Mouse (Mus musculus) limb, embryonic 10.5 days (tissue): ENCODE measurements around the gene Adra2a. TPM values are rescaled to one million over a fixed set of nuclear protein-coding genes. Genes with fewer than 3 reads are reported as not detected.

Source experiments
- DNase-seq: peaks from one replicate; pipeline ENCODE4 v3.0.0-alpha.2; 2017; ENCODE audit warnings: low spot score
- H3K27ac ChIP-seq: fragments of 300-500 bp; sonication (generic); 2 replicates; pipeline ENCODE4 v1.5.1; 2016; ENCODE audit warnings: mild to moderate bottlenecking
- H3K27me3 ChIP-seq: fragments of 300-500 bp; sonication (generic); 2 replicates; pipeline ENCODE4 v1.6.1; 2016; ENCODE audit warnings: low read depth, mild to moderate bottlenecking; ENCODE audit not compliant: poor library complexity, severe bottlenecking
- H3K36me3 ChIP-seq: fragments of 300-500 bp; sonication (generic); 2 replicates; pipeline ENCODE4 v1.6.1; 2016; ENCODE audit warnings: mild to moderate bottlenecking, moderate library complexity
- H3K4me1 ChIP-seq: fragments of 300-500 bp; sonication (generic); 2 replicates; pipeline ENCODE4 v1.6.1; 2016
- H3K4me3 ChIP-seq: fragments of 300-500 bp; sonication (generic); 2 replicates; pipeline ENCODE4 v1.5.1; 2016; ENCODE audit warnings: mild to moderate bottlenecking, moderate library complexity
- H3K9me3 ChIP-seq: fragments of 300-500 bp; sonication (generic); replicated peaks from 2 replicates; pipeline ENCODE4 v1.6.1; 2016; ENCODE audit warnings: mild to moderate bottlenecking
- WGBS: fragments of 180-500 bp; shearing (Covaris S2); methylation state at CpG from one replicate; pipeline ENCODE4 v1.1.7; 2016; 5-methylcytosine and 5-hydroxymethylcytosine counted together
- polyA plus RNA-seq: library from polyadenylated mRNA; unstranded; fragments of >200 nt; fragmentation: Nextera tagmentation; extraction: Ambion mirVana; gene quantifications from 2 replicates; pipeline ENCODE4 v1.2.1, GENCODE M21; 2016

Gene Adra2a
- polyA plus RNA-seq, 1 experiment from 2014 or later = not detected

- H3K4me1 ChIP-seq = peaks cover 38% of the 10 kb centered on the region
- DNase-seq = peak; percentile 55
- H3K27me3 ChIP-seq = peaks cover 82% of the 10 kb centered on the region
- peak overlapping the region; percentile 56; the same call in 1 of the 2 replicates for H3K27ac ChIP-seq
- WGBS = under 1% methylated on average over 46 of the region's 46 CpGs
- H3K9me3 ChIP-seq = no peaks in the 10 kb centered on the region
- H3K36me3 ChIP-seq = no peaks in the 10 kb centered on the region
- H3K4me3 ChIP-seq = peak overlapping the region; percentile 63
Measured at GRCm38 (mm10) chr19:54046684-54047070, 2.7 kb downstream of the Adra2a start.

- H3K9me3 ChIP-seq = no peaks in the 10 kb centered on the region
- peak; percentile 48 for DNase-seq
- peaks cover 87% of the 10 kb centered on the region for H3K27me3 ChIP-seq
- peak overlapping the region; percentile 63 for H3K4me3 ChIP-seq
- peaks cover 38% of the 10 kb centered on the region for H3K4me1 ChIP-seq
- WGBS = under 1% methylated on average over 27 of the region's 27 CpGs
- no peak overlapping the region for H3K27ac ChIP-seq
- no peaks in the 10 kb centered on the region for H3K36me3 ChIP-seq
Measured at GRCm38 (mm10) chr19:54047386-54048050, 3.6 kb downstream of the Adra2a start.

GRCm38 (mm10) chr19:54048161-54048885 is 4.4 kb downstream of the Adra2a start:
- peak; percentile 31 for DNase-seq
- Histone ChIP-seq H3K4me1 (peaks cover 38% of the 10 kb centered on the region), H3K27me3 (peaks cover 83% of the 10 kb centered on the region), H3K27ac (no peak overlapping the region), H3K9me3 (no peaks in the 10 kb centered on the region), H3K36me3 (no peaks in the 10 kb centered on the region), H3K4me3 (no peak overlapping the region)
- 4% methylated on average over 13 of the region's 13 CpGs for whole genome bisulfite sequencing

DNA sequence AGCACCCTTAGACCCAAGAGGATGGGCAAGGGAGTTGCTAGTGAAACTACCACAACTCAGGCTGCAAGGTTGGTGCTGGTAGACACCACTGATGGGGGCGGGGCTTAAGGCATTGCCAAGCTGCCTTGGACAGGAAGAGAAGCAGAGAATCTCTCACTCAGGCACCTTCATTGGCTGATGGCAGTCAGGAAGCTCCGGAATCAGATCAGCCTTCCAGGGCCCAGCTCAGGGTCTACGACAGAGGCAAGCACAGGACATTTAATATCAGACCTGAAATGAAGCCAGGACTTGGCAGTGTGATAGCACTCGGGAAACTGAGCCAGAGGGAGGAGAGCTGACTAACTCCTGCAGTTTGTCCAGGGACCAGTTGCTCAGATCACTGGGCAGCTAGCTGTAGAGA is 7.7 kb downstream of the Adra2a start:
- H3K36me3 ChIP-seq = no peaks in the 10 kb centered on the region
- peaks cover 55% of the 10 kb centered on the region for H3K27me3 ChIP-seq
- H3K27ac ChIP-seq = no peak overlapping the region
- DNase-seq = no peak
- WGBS = 74% methylated on average over 4 of the region's 4 CpGs
- H3K4me1 ChIP-seq = peaks cover 15% of the 10 kb centered on the region
- no peaks in the 10 kb centered on the region for H3K9me3 ChIP-seq
- H3K4me3 ChIP-seq = no peak overlapping the region

DNA sequence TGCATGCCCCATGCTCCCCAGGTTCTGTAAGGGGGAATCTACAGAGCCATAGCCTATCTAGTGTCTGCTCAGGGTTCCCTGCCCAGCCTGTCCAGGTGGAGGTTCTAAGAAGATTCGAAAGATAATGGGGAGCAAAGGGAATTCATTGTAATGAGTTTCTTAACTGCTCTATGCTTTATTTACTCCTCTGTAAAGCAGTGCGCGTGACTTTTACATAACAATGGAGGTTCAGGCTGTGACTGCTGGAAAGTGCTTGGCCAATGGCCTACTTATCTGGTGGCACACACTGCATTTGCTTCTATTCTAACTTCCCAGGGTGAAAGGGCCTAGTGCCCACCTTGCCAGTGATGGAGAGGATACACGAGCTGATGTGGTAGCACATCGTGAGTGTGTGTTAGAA is 11.9 kb downstream of the Adra2a start:
- no peak overlapping the region for H3K27ac ChIP-seq
- H3K4me3 ChIP-seq = no peak overlapping the region
- peaks cover 14% of the 10 kb centered on the region; the same call in 1 of the 2 replicates for H3K27me3 ChIP-seq
- 72% methylated on average over 5 of the region's 5 CpGs for WGBS
- no peak for DNase-seq
- no peaks in the 10 kb centered on the region for H3K36me3 ChIP-seq
- no peaks in the 10 kb centered on the region for H3K4me1 ChIP-seq
- H3K9me3 ChIP-seq = no peaks in the 10 kb centered on the region

DNA sequence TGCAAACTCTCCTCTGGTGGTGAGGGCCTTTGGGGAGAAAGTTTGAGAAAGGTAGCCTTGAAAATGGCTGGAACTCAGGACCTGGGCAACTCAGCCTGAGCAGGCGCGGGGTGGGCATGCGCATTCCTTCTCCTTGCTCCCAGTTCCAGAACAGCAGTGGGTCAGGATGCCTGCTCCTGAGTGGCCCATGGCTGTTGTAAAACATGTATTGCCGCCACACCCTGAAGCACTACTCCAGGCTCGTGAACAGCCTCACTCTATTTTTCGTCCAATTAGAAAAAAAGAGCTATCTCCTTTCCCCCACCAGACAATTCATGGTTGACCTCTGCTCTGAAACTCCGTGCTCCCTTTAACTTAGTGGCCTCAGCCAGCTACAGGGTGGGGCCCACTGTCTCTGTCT is 24.5 kb downstream of the Adra2a start:
- H3K4me1 ChIP-seq = no peaks in the 10 kb centered on the region
- H3K27me3 ChIP-seq = no peaks in the 10 kb centered on the region
- H3K9me3 ChIP-seq = no peaks in the 10 kb centered on the region
- no peak for DNase-seq
- 83% methylated on average over 7 of the region's 7 CpGs for WGBS
- H3K27ac ChIP-seq = no peak overlapping the region
- no peaks in the 10 kb centered on the region for H3K36me3 ChIP-seq
- no peak overlapping the region for H3K4me3 ChIP-seq

DNA sequence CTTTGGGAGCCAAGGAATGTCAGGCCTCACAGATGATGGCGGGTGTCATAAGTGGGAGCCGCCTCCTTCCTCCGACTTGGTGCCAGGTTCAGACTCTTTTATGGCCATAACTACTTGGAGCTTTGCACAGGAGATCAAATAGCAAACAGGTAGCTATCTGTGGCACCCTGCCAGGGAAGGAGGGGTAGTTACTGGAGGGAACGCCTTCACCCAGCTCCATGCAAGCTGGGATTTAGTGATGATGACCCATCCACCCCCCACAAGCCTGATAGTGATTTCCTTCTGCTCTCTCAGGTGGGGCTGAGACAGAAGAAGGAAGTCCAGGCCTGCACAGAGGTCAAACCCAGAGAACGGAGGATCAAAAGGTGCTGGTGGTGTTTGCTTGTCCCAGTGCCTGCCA is 26.6 kb downstream of the Adra2a start:
- Histone ChIP-seq H3K9me3 (no peaks in the 10 kb centered on the region), H3K4me3 (no peak overlapping the region), H3K27ac (no peak overlapping the region), H3K4me1 (no peaks in the 10 kb centered on the region), H3K36me3 (no peaks in the 10 kb centered on the region), H3K27me3 (no peaks in the 10 kb centered on the region)
- WGBS = 81% methylated on average over 5 of the region's 5 CpGs
- DNase-seq = no peak

DNA sequence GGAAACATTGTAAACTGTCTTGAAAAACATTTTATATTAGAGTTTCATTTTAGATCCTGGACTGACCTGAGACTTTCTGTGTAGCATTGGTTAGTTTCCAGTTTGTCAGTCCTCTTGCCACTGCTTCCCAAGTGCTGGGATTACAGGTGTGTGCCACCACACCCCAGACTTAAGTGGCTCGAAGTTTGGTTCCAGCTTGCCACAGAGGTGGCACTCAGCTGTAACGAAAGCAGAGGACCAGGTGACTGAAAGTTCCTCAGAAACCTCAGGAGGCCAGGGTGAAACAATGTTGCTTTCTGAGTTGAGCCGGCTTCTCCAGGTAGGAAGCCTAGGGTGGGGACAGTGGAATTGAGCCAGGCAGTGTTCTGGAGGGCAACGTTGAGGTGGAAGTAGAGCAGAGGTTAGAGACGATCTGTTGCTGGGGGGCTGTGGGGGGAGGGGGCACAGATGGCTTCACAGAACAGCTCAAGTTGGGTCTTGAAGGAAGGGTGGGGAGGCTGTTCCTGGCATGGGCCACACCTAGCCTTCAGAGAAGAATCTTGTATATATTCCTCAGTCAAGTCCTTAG is 28.4 kb downstream of the Adra2a start:
- 83% methylated on average over 5 of the region's 5 CpGs for WGBS
- H3K36me3 ChIP-seq = no peaks in the 10 kb centered on the region
- no peak overlapping the region for H3K4me3 ChIP-seq
- no peaks in the 10 kb centered on the region for H3K4me1 ChIP-seq
- H3K27me3 ChIP-seq = no peaks in the 10 kb centered on the region
- DNase-seq = no peak
- H3K9me3 ChIP-seq = no peaks in the 10 kb centered on the region
- H3K27ac ChIP-seq = no peak overlapping the region

DNA sequence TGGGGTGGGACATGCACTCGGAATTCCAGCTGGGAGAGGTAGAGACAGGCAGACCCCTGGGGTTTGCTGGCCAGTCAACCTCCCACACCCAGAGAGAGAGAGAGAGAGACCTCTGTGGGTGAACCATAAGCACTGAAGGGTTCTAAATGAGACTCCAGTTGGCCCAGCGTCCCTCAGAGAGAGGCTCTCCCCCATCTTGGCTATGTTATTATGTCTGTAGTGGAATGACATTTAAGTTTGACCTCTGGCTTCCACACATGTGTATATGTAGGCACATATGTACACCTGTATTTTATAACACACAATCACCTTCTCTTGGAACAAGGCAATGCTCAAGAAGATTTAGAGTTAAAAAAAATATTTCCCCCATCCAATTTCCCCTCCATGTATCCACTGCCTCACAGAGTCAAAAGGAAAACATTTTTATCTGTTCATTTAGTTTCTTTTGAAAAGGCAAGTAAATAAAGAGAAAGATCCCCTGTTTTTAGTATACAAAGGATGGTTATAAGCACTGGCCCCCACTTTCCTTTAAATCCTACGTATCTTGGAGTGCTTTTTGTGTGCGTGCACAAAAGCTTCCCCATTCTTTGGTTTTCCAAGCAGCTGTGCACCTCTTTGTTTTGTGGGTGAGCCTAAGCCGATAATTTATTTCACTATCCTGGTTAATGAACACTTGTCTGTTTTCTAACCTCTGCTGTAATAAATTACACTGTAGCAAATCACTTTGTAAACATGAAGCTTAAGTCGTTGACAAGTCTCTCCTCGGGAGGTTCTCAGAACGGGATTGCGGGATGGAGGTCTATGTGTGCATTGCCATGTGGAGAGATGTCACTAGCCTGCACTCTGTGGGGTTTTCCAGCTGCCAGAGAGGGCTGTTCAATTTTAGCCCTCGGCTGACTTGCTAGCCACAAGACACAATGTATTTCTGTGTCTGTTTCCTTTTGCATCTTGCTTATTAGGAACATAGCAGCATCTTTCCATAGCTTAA is 32.7 kb downstream of the Adra2a start:
- H3K27ac ChIP-seq = no peak overlapping the region
- no peaks in the 10 kb centered on the region for H3K9me3 ChIP-seq
- WGBS = 53% methylated on average over 10 of the region's 10 CpGs
- no peaks in the 10 kb centered on the region for H3K27me3 ChIP-seq
- no peak overlapping the region for H3K4me3 ChIP-seq
- H3K4me1 ChIP-seq = no peaks in the 10 kb centered on the region
- no peaks in the 10 kb centered on the region for H3K36me3 ChIP-seq
- DNase-seq = no peak

DNA sequence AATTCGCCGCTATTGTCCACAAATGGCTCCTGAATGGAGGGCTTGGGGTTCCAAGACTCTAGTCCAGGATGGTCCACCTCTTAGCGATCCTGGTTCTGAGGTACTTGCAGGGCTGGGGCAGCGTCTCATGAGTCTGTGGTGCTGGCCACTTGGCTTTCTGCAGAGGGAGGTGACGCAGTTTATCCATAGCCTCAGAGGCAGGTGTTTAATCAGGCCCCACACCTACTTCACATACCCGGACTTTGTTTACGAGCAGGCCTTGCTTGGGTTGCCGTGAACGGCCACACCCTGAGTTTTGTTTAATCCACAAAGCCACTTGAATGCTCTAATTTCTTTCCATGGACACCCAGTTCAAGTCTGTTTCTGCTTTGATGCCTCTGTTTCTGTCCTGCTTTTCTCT is 37.4 kb downstream of the Adra2a start:
- Histone ChIP-seq H3K27me3 (no peaks in the 10 kb centered on the region), H3K4me1 (no peaks in the 10 kb centered on the region), H3K9me3 (no peaks in the 10 kb centered on the region), H3K27ac (no peak overlapping the region), H3K36me3 (no peaks in the 10 kb centered on the region), H3K4me3 (no peak overlapping the region)
- no peak for DNase-seq
- 86% methylated on average over 9 of the region's 9 CpGs for WGBS

DNA sequence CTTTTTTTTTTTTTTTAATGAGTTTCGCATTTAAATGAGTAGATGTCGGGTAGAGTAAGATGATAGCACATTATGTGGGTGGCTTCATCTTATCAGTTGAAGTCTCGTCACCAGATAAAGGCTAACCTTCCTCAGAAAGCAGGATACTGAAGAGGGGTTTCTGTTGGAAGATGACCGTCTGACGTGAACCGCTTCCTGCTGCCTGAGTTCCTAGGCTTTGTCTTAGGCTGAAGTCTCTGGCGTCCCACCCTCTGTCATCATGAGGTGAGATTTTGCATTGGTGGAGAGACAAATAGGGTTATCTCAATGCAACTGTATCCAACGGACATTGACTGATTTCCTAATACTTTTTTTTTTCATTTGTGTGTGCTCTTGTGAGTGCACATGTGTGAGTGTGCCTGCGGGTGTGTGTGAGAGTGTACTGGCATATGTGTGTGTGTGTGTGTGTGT is 37.8 kb downstream of the Adra2a start:
- Histone ChIP-seq H3K4me3 (no peak overlapping the region), H3K27me3 (no peaks in the 10 kb centered on the region), H3K4me1 (no peaks in the 10 kb centered on the region), H3K36me3 (no peaks in the 10 kb centered on the region), H3K9me3 (no peaks in the 10 kb centered on the region), H3K27ac (no peak overlapping the region)
- no peak for DNase-seq
- 89% methylated on average over 9 of the region's 9 CpGs for WGBS

- WGBS = 66% methylated on average over 10 of the region's 10 CpGs
- DNase-seq = no peak
- no peak overlapping the region for H3K4me3 ChIP-seq
- no peaks in the 10 kb centered on the region for H3K9me3 ChIP-seq
- no peaks in the 10 kb centered on the region for H3K27me3 ChIP-seq
- H3K36me3 ChIP-seq = no peaks in the 10 kb centered on the region
- H3K27ac ChIP-seq = no peak overlapping the region
- no peaks in the 10 kb centered on the region for H3K4me1 ChIP-seq
Measured at GRCm38 (mm10) chr19:54087319-54087718, 43.4 kb downstream of the Adra2a start.
